Mouse (Mus musculus): Measurements from ENCODE around the gene Msto1. TPM values are rescaled to one million over a fixed set of nuclear protein-coding genes. Genes with fewer than 3 reads are reported as not detected.
"Not testable (repeated sequence)": the region's sequence is repeated elsewhere in the genome, so short reads cannot be mapped to it uniquely, and the experiment has no call there.

The Msto1 gene
- polyA plus RNA-seq, 1 experiment from 2014 or later, result 59.1 TPM

DNA sequence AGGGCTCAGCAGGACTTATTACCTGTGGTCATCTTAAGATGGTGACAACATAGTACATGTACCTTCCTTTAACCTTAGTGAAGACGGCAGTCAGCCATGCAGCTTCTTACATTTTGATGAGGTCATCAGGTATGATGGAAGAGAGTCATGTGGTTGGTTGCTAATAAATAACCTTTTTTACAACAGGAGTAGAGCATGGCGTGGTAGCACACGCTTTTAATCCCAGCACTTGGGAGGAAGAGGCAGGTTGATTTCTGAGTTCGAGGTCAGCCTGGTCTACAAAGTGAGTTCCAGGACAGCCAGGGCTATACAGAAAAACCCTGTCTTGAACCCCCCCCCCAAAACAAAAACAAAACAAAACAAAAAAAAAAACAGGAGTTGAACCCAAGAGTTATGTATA lies 31.3 kb downstream of the Msto1 start:
- not testable (repeated sequence) for H3K4me1 ChIP-seq; H3K36me3 ChIP-seq; ATAC-seq (replicated peaks; ENCODE audit: low FRiP score); H3K27me3 ChIP-seq; H3K9ac ChIP-seq; H3K4me2 ChIP-seq; H3K9me3 ChIP-seq (replicated peaks); H3K4me3 ChIP-seq (replicated peaks); H3K27ac ChIP-seq
- 92% methylated on average over 4 of the region's 4 CpGs for WGBS

DNA sequence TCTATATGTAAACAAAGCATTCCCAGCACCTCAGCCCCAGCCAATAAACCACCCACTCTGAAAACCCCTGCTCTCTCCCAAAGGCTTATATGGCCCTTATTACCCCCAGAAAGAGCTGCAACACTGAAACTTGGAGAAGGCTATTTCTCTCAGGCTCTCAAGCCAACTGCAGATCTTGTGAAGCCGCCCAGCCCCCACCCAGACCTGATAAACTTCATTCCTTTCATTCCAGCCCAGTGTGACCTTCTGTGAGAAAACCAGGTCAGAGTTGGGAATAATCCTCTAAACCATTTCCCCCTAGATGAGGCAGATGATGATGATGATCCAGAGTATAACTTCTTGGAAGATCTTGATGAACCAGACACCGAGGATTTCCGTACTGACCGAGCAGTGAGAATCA lies 45.4 kb downstream of the Msto1 start:
- H3K9me3 ChIP-seq (replicated peaks); H3K27ac ChIP-seq; ATAC-seq (replicated peaks; ENCODE audit: low FRiP score); H3K27me3 ChIP-seq; H3K4me2 ChIP-seq; H3K4me1 ChIP-seq; H3K4me3 ChIP-seq (replicated peaks); H3K9ac ChIP-seq: not testable (repeated sequence)
- 94% methylated on average over 3 of the region's 4 CpGs for WGBS
- peaks cover 30% of the 10 kb centered on the region for H3K36me3 ChIP-seq

DNA sequence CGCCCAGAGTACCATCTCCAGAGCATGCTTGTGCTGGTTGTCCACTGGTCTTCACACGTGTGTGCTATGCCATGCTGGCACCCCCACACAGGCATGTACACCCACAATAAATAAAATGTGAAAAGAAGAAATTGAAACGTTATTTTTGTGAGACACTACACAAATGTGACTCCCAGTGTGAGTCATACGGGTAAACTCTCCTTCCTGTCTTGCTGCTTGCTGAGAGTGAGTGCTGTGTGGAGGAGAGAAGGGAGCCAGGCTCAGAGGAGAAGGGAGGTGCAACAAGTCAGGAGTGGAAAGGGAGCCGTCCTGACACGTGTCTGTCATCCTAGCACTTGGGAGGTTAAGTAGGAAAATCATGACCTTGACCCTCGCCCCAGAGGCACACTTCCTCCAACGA lies 46.6 kb downstream of the Msto1 start:
- H3K27ac ChIP-seq; H3K9ac ChIP-seq; H3K4me2 ChIP-seq; H3K4me3 ChIP-seq (replicated peaks); H3K9me3 ChIP-seq (replicated peaks); H3K4me1 ChIP-seq; H3K27me3 ChIP-seq; ATAC-seq (replicated peaks; ENCODE audit: low FRiP score): not testable (repeated sequence)
- H3K36me3 ChIP-seq, result peaks cover 42% of the 10 kb centered on the region
- no CpG with 5 or more reads among the region's 8 CpGs for WGBS

DNA sequence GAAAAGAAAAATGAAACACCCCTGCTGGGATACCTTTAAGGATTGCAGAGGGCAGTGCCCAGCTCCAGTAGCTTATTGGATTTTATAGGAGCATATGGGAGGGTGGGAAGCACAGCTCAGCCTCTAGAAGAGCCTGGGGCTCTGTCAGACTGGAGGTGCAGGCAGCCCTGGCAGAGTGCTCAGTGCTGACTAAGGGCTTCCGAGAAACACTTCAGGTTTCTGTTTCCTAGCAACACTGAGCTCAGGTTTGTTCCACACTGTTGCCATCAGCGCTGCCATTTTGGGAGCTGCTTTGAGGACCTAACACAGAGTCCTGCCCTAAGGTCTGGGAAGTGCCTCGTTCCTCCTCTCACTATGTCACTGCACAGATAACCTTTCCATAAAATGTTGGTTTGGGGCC lies 47.1 kb downstream of the Msto1 start:
- H3K27me3 ChIP-seq; H3K4me1 ChIP-seq; H3K4me3 ChIP-seq (replicated peaks); H3K4me2 ChIP-seq; H3K9ac ChIP-seq; ATAC-seq (replicated peaks; ENCODE audit: low FRiP score); H3K9me3 ChIP-seq (replicated peaks); H3K27ac ChIP-seq: not testable (repeated sequence)
- no CpG with 5 or more reads among the region's 3 CpGs for WGBS
- H3K36me3 ChIP-seq, result peaks cover 46% of the 10 kb centered on the region

DNA sequence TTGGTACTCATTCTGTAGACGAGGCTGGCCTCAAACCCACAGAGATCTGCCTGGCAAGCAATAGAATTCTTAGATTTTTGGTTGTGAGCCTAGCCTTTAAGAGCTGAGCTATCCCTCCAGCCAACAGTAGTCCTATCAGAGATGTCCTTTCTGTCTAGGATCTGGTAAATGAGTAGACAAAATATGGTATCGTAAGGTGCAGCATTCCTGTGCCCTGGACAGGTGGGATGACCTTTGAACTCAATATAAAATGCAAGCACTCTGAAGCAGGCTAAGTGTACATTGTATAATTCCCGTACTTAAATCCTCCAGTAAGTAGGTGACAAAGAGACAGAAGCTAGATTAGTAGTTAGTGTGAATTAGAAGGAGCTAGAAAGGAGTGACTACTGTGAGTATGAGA lies 51.7 kb downstream of the Msto1 start:
- WGBS, result 93% methylated on average over 3 of the region's 3 CpGs
- no peaks in the 10 kb centered on the region for H3K9me3 ChIP-seq (replicated peaks)
- H3K9ac ChIP-seq, result no peak overlapping the region
- H3K4me1 ChIP-seq, result no peaks in the 10 kb centered on the region
- no peaks in the 10 kb centered on the region for H3K27me3 ChIP-seq
- no peak overlapping the region for H3K27ac ChIP-seq
- H3K36me3 ChIP-seq, result peaks cover 92% of the 10 kb centered on the region
- no peak for ATAC-seq (replicated peaks; ENCODE audit: low FRiP score)
- no peak overlapping the region for H3K4me3 ChIP-seq (replicated peaks)
- no peak overlapping the region for H3K4me2 ChIP-seq

DNA sequence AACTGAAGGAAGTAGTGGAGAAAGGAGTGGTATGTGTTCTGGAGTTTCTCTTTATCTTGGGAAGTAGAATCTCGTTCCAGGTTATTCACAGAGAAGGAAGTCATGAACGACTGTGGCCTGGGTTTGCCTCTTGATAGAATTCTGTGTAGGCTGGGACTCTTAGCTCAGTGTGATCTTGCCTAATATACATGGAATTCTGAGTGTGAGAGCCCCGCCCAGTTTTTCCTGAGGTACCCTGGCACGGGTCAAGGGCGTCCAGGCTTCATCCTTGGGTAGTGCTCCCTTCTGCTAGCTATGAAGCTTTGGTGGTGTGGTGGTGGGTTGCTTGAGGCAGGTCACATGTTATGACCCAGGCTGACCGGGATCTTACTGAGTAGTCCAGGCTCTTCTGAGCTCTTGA lies 58.0 kb downstream of the Msto1 start:
- WGBS, result 90% methylated on average over 6 of the region's 6 CpGs
- H3K27ac ChIP-seq, result no peak overlapping the region
- no peak overlapping the region for H3K4me3 ChIP-seq (replicated peaks)
- H3K36me3 ChIP-seq, result peaks cover 73% of the 10 kb centered on the region
- H3K9ac ChIP-seq, result no peak overlapping the region
- no peak overlapping the region for H3K4me2 ChIP-seq
- no peak for ATAC-seq (replicated peaks; ENCODE audit: low FRiP score)
- H3K9me3 ChIP-seq (replicated peaks), result no peaks in the 10 kb centered on the region
- H3K27me3 ChIP-seq, result no peaks in the 10 kb centered on the region
- no peaks in the 10 kb centered on the region for H3K4me1 ChIP-seq

Other genes with a start within 250 kb of the Msto1 start
- gene Khdc4, start 228.2 kb downstream of the Msto1 start, polyA plus RNA-seq (2015; fragmentation: Nextera tagmentation; extraction: Ambion mirVana), result 95.1 and 102 TPM in 2 replicates
- gene Rit1, start 197.2 kb downstream of the Msto1 start, polyA plus RNA-seq (2015; fragmentation: Nextera tagmentation; extraction: Ambion mirVana), result 46.7 and 50.4 TPM in 2 replicates
- gene Syt11, start 138.8 kb downstream of the Msto1 start, polyA plus RNA-seq (2015; fragmentation: Nextera tagmentation; extraction: Ambion mirVana), result 13.1 and 16.2 TPM in 2 replicates
- gene Gon4l, start 78.8 kb downstream of the Msto1 start, polyA plus RNA-seq (2015; fragmentation: Nextera tagmentation; extraction: Ambion mirVana), result 11.6 and 11.7 TPM in 2 replicates
- 19.4 and 22.3 TPM in 2 replicates for gene Ash1l, start 36.6 kb upstream of the Msto1 start, polyA plus RNA-seq (2015; fragmentation: Nextera tagmentation; extraction: Ambion mirVana)
- gene Dap3, start 37.2 kb upstream of the Msto1 start, polyA plus RNA-seq (2015; fragmentation: Nextera tagmentation; extraction: Ambion mirVana), result 160 and 164 TPM in 2 replicates
- 19.3 and 19.7 TPM in 2 replicates for gene Rusc1, start 179.3 kb upstream of the Msto1 start, polyA plus RNA-seq (2015; fragmentation: Nextera tagmentation; extraction: Ambion mirVana)
- not detected in 2 replicates for gene Gm43738, start 187.1 kb upstream of the Msto1 start, polyA plus RNA-seq (2015; fragmentation: Nextera tagmentation; extraction: Ambion mirVana)
- gene Fdps, start 188.0 kb upstream of the Msto1 start, polyA plus RNA-seq (2015; fragmentation: Nextera tagmentation; extraction: Ambion mirVana), result 188 and 215 TPM in 2 replicates
- 2.3 and 5.5 TPM in 2 replicates for gene Pklr, start 222.1 kb upstream of the Msto1 start, polyA plus RNA-seq (2015; fragmentation: Nextera tagmentation; extraction: Ambion mirVana)
- gene Hcn3, start 246.2 kb upstream of the Msto1 start, polyA plus RNA-seq (2015; fragmentation: Nextera tagmentation; extraction: Ambion mirVana), result 1.6 and 3.1 TPM in 2 replicates

All from kidney, embryonic 15.5 days (tissue).